Mouse (Mus musculus) lung, postnatal 0 days (tissue): ENCODE results near the gene Gins1. TPM values are rescaled to one million over a fixed set of nuclear protein-coding genes. Genes with fewer than 3 reads are reported as not detected.

Experiments
- ATAC-seq: fragments of 200-750 bp; cut with Nextera tagmentation; 2 replicates; pipeline ENCODE4 v1.8.0; 2017; ENCODE audit warnings: moderate library complexity
- DNase-seq: peaks from one replicate; pipeline ENCODE4 v3.0.0-alpha.2; 2016; ENCODE audit warnings: low spot score
- H3K27ac ChIP-seq: fragments of 300-500 bp; sonication (generic); 2 replicates; pipeline ENCODE4 v1.5.1; 2014; ENCODE audit warnings: antibody characterized with exemption, mild to moderate bottlenecking, low read length, mixed read lengths
- H3K27me3 ChIP-seq: fragments of 300-500 bp; sonication (generic); replicated peaks from 2 replicates; pipeline ENCODE4 v1.6.1; 2014; ENCODE audit warnings: low read length, mixed read lengths; ENCODE audit not compliant: insufficient read depth
- H3K36me3 ChIP-seq: fragments of 300-500 bp; sonication (generic); 2 replicates; pipeline ENCODE4 v1.6.1; 2014; ENCODE audit warnings: low read length, mixed read lengths; ENCODE audit not compliant: insufficient read depth
- H3K4me1 ChIP-seq: fragments of 300-500 bp; sonication (generic); 2 replicates; pipeline ENCODE4 v1.6.1; 2014; ENCODE audit warnings: antibody characterized with exemption, low read depth, low read length, mixed read lengths; ENCODE audit not compliant: insufficient read depth
- H3K4me2 ChIP-seq: fragments of 300-500 bp; sonication (generic); replicated peaks from 2 replicates; pipeline ENCODE4 v1.6.1; 2014; ENCODE audit warnings: low read depth, mild to moderate bottlenecking, low read length, moderate library complexity, mixed read lengths
- H3K4me3 ChIP-seq: fragments of 300-500 bp; sonication (generic); 2 replicates; pipeline ENCODE4 v1.5.1; 2014; ENCODE audit warnings: low read depth, low read length
- H3K9ac ChIP-seq: fragments of 300-500 bp; sonication (generic); replicated peaks from 2 replicates; pipeline ENCODE4 v1.6.1; 2014; ENCODE audit warnings: low read depth, mild to moderate bottlenecking
- H3K9me3 ChIP-seq: fragments of 300-500 bp; sonication (generic); 2 replicates; pipeline ENCODE4 v1.6.1; 2016; ENCODE audit warnings: low read length, mixed read lengths
- CTCF ChIP-seq: IDR thresholded peaks from 2 replicates; pipeline ENCODE4 v1.5.1; 2016; ENCODE audit warnings: antibody characterized with exemption, mild to moderate bottlenecking
- EP300 ChIP-seq: IDR thresholded peaks from 2 replicates; pipeline ENCODE4 v1.6.1; 2016; ENCODE audit warnings: antibody characterized with exemption, mild to moderate bottlenecking, control low read depth
- WGBS: fragments of 180-500 bp; shearing (Covaris S2); extraction: QIAGEN DNeasy Blood & Tissue Kit; methylation state at CpG from one replicate; pipeline ENCODE4 v1.1.7; 2014; 5-methylcytosine and 5-hydroxymethylcytosine counted together
- polyA plus RNA-seq: library from polyadenylated mRNA; unstranded; fragments of >200 nt; fragmentation: Nextera tagmentation; extraction: Ambion mirVana; gene quantifications from 2 replicates; pipeline ENCODE4 v1.2.1, GENCODE M21; 2015

The Gins1 gene
- polyA plus RNA-seq, 1 experiment from 2014 or later, result 4.4 TPM

DNA sequence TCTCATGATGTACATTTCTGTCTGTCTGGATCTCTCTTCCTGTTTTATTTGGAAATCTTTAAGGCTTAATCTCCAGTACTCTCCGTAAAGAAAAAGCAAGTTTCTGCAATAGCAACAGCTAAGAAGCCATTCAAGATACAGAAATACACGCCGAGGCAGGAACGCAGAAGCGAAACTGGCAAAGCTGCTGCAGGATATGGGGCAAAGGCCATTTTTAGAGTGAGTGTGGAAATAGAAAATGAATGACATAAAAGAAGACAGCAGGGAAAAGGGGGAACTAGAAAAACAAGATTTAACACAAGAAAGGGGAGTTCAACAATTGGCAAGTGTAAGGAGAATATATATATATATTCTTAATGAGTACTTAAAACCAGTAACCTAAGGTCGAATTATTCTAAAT, 16.5 kb downstream of the Gins1 start:
- WGBS, result 83% methylated on average over 6 of the region's 6 CpGs
- Histone ChIP-seq H3K36me3 (no peaks in the 10 kb centered on the region), H3K4me2 (no peak overlapping the region), H3K27me3 (no peaks in the 10 kb centered on the region), H3K4me3 (no peak overlapping the region), H3K9ac (no peak overlapping the region), H3K9me3 (no peaks in the 10 kb centered on the region), H3K27ac (no peak overlapping the region), H3K4me1 (no peaks in the 10 kb centered on the region)
- no peak for TF ChIP-seq CTCF
- no peak for TF ChIP-seq EP300
- ATAC-seq, result no peak
- DNase-seq, result peak; percentile 15

- H3K36me3 ChIP-seq, result no peaks in the 10 kb centered on the region
Measured at GRCm38 (mm10) chr2:150922165-150922564, 17.0 kb downstream of the Gins1 start.

GRCm38 (mm10) chr2:150923026-150923425, 17.8 kb downstream of the Gins1 start:
- DNase-seq (no peak), ATAC-seq (no peak)
- H3K27ac ChIP-seq, result no peak overlapping the region
- no peaks in the 10 kb centered on the region for H3K27me3 ChIP-seq
- H3K4me1 ChIP-seq, result no peaks in the 10 kb centered on the region
- H3K4me2 ChIP-seq, result no peak overlapping the region
- no peak overlapping the region for H3K4me3 ChIP-seq
- TF ChIP-seq EP300, result no peak
- no peak for TF ChIP-seq CTCF
- no peaks in the 10 kb centered on the region for H3K36me3 ChIP-seq
- no peak overlapping the region for H3K9ac ChIP-seq
- no peaks in the 10 kb centered on the region for H3K9me3 ChIP-seq
- 93% methylated on average over 3 of the region's 3 CpGs for WGBS

More at GRCm38 (mm10) chr2:150922165-150922564, 17.0 kb downstream of the Gins1 start:
- H3K4me2 ChIP-seq, result no peak overlapping the region
- no peak overlapping the region for H3K4me3 ChIP-seq
- TF ChIP-seq CTCF (no peak), EP300 (no peak)
- H3K27me3 ChIP-seq, result no peaks in the 10 kb centered on the region
- no peak overlapping the region for H3K9ac ChIP-seq
- no peaks in the 10 kb centered on the region for H3K9me3 ChIP-seq
- H3K4me1 ChIP-seq, result no peaks in the 10 kb centered on the region
- no peak overlapping the region for H3K27ac ChIP-seq
- ATAC-seq (0 out of 2 replicates have a peak, but pooled peaks have one; percentile 14), DNase-seq (no peak)
- 76% methylated on average over 4 of the region's 4 CpGs for WGBS

DNA sequence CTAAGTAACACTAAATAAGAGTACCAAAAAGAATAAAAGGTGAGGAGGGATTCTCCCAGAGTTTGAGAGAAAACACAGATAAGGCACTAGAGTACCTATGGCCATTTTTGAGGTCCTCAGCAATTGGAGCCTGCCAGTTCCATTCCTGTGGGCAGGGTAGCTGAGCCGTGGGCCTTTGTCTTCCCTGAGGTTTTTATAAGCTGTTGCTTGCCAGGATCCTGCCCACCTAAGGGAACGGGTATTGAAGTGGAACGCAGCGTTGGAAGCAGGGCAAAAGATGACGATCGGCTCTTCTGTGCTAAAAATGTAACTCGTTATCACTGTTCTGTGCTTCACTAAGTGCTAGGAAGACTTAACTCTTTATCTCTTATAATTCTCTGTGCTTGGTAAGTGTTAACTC, 18.3 kb downstream of the Gins1 start:
- no peak overlapping the region for H3K4me2 ChIP-seq
- H3K4me1 ChIP-seq, result no peaks in the 10 kb centered on the region
- no peak overlapping the region for H3K9ac ChIP-seq
- no peak for DNase-seq
- 83% methylated on average over 7 of the region's 7 CpGs for WGBS
- no peak overlapping the region for H3K27ac ChIP-seq
- no peak for ATAC-seq
- TF ChIP-seq CTCF (no peak), EP300 (no peak)
- no peaks in the 10 kb centered on the region for H3K9me3 ChIP-seq
- H3K27me3 ChIP-seq, result no peaks in the 10 kb centered on the region
- no peak overlapping the region for H3K4me3 ChIP-seq
- H3K36me3 ChIP-seq, result no peaks in the 10 kb centered on the region

DNA sequence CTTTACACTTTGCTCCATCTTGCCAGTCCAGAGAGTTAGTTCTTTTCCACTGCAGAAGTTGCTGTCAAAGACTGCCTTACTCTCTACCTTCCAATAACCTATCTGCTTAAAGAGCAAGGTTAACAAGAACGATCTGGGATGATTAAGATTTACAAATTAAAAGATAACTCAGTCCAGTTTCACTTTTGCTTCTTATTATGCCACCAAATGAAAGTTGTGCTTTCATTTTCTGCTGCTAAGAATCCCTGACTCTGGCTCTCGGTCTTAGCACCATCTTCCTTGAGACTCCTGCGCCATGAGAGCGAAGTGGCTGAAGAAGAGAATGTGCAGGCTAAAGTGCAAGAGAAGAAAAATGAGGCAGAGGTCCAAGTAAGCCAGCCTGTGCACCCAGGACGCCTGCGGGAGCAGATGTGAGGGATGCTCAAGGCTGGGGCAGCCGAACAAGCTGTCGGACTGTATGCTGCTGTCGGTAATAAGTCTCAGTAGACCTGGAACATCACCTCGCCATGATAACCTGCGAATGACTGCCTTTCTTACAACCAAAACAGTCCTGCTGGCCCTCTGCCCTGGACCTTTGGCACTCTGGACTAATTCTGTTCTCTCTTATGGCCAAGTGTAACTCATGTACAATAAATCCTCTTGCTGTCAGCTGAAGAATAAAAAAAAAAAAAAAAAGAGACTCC, 22.0 kb downstream of the Gins1 start:
- H3K4me3 ChIP-seq, result no peak overlapping the region
- ATAC-seq (no peak), DNase-seq (no peak)
- no peaks in the 10 kb centered on the region for H3K36me3 ChIP-seq
- no peaks in the 10 kb centered on the region for H3K27me3 ChIP-seq
- H3K4me1 ChIP-seq, result no peaks in the 10 kb centered on the region
- H3K9me3 ChIP-seq, result no peaks in the 10 kb centered on the region
- H3K27ac ChIP-seq, result no peak overlapping the region
- TF ChIP-seq EP300 (no peak), CTCF (no peak)
- H3K4me2 ChIP-seq, result no peak overlapping the region
- no peak overlapping the region for H3K9ac ChIP-seq
- WGBS, result 82% methylated on average over 11 of the region's 11 CpGs

DNA sequence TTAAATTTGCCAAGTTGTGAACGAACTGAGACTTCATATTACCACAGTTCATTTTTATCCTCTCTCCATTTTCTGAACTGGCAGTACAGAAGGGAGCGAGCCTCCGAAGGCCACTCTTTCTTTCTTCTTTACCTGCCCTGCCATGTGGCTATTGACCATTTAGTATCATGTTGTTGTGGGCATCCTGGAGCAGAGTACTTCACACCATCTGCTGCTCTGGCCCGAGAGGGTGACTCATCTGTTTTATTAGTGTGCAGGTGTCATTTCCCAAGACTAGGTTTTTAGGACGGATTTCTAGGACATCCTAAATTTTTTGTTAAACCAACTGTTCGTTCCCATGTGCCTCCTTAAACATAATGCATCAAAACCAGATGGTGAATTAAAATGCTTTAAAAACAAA, 24.0 kb downstream of the Gins1 start:
- WGBS, result 84% methylated on average over 6 of the region's 6 CpGs
- DNase-seq, result no peak
- Histone ChIP-seq H3K4me1 (no peaks in the 10 kb centered on the region), H3K4me3 (no peak overlapping the region), H3K36me3 (no peaks in the 10 kb centered on the region), H3K27ac (no peak overlapping the region), H3K4me2 (no peak overlapping the region), H3K27me3 (no peaks in the 10 kb centered on the region), H3K9me3 (no peaks in the 10 kb centered on the region), H3K9ac (no peak overlapping the region)
- ATAC-seq, result no peak
- no peak for TF ChIP-seq EP300
- no peak for TF ChIP-seq CTCF
